In genomic region chr14:122599839-122600238, GRCm38 (mm10) we compare ENCODE assay signal across 22 mouse cellular contexts.
A peak's percentile ranks its signal among the peaks of the same experiment; 100 is the strongest.
DNase-seq lines count a peak whose midpoint lies in the region; ATAC-seq and TF ChIP-seq lines count a peak whose summit lies in the region.
"Had no signal": no experiment of that assay in that cellular context is flagged by ENCODE, and none has a peak within 500 bp of the region (broad histone marks: within the 10 kb centered on the region; RNA-seq: fewer than 3 reads in every experiment).

No protein-coding gene starts in this region.

- WGBS in forebrain, embryonic 13.5 days: 51% methylated on average over 9 of the region's 9 CpGs
- 59% methylated on average over 9 of the region's 9 CpGs for WGBS in forebrain, embryonic 11.5 days
- 65% methylated on average over 9 of the region's 9 CpGs for WGBS in kidney, embryonic 15.5 days
- 51% methylated on average over 9 of the region's 9 CpGs for WGBS in limb, embryonic 10.5 days
- 80% methylated on average over 9 of the region's 9 CpGs for WGBS in heart, embryonic 12.5 days

- no peak overlapping the region for H3K27ac ChIP-seq in forebrain, embryonic 13.5 days
- H3K27ac ChIP-seq in forebrain, embryonic 11.5 days (ENCODE audit: low read depth, low read length): no peak overlapping the region
- no peak overlapping the region for H3K27ac ChIP-seq in kidney, embryonic 15.5 days
- H3K27ac ChIP-seq in limb, embryonic 10.5 days: peak overlapping the region; percentile 74
- no peak overlapping the region for H3K27ac ChIP-seq in heart, embryonic 12.5 days (ENCODE audit: poor library complexity, severe bottlenecking)
- no peak overlapping the region for H3K27ac ChIP-seq in gastrocnemius, adult 2 months
- H3K27ac ChIP-seq: heart, embryonic 13.5 days; layer of hippocampus, adult 2 months; liver, embryonic 15.5 days; lung, embryonic 15.5 days; neural tube, embryonic 15.5 days had no signal

- ATAC-seq in forebrain, embryonic 13.5 days: peak; percentile 33; the same call in 1 of the 2 replicates
- ATAC-seq in forebrain, embryonic 11.5 days (replicated peaks; ENCODE audit: low FRiP score): no peak
- peak; percentile 77 for ATAC-seq in kidney, embryonic 15.5 days (replicated peaks; ENCODE audit: low FRiP score)
- no peak for ATAC-seq in heart, embryonic 12.5 days (ENCODE audit: insufficient number of reproducible peaks, low FRiP score)

- H3K9me3 ChIP-seq in forebrain, embryonic 13.5 days (replicated peaks): no peaks in the 10 kb centered on the region
- no peaks in the 10 kb centered on the region for H3K9me3 ChIP-seq in forebrain, embryonic 11.5 days (ENCODE audit: control insufficient read depth, low read length)
- no peaks in the 10 kb centered on the region for H3K9me3 ChIP-seq in kidney, embryonic 15.5 days (replicated peaks)
- no peaks in the 10 kb centered on the region for H3K9me3 ChIP-seq in limb, embryonic 10.5 days (replicated peaks)
- no peaks in the 10 kb centered on the region for H3K9me3 ChIP-seq in heart, embryonic 12.5 days (replicated peaks)
- H3K9me3 ChIP-seq: heart, embryonic 13.5 days; liver, embryonic 15.5 days; lung, embryonic 15.5 days; neural tube, embryonic 15.5 days had no signal

- H3K4me3 ChIP-seq in forebrain, embryonic 13.5 days: no peak overlapping the region
- H3K4me3 ChIP-seq in forebrain, embryonic 11.5 days (ENCODE audit: low read depth, low read length): no peak overlapping the region
- no peak overlapping the region for H3K4me3 ChIP-seq in kidney, embryonic 15.5 days (replicated peaks)
- H3K4me3 ChIP-seq in limb, embryonic 10.5 days: no peak overlapping the region
- H3K4me3 ChIP-seq in heart, embryonic 12.5 days: no peak overlapping the region
- H3K4me3 ChIP-seq in gastrocnemius, adult 2 months: no peak overlapping the region
- H3K4me3 ChIP-seq: heart, embryonic 13.5 days; layer of hippocampus, adult 2 months; liver, embryonic 15.5 days; lung, embryonic 15.5 days; neural tube, embryonic 15.5 days had no signal

- H3K36me3 ChIP-seq in forebrain, embryonic 13.5 days (ENCODE audit: poor library complexity, severe bottlenecking): no peaks in the 10 kb centered on the region
- H3K36me3 ChIP-seq in forebrain, embryonic 11.5 days (ENCODE audit: control insufficient read depth, insufficient read depth, low read length): no peaks in the 10 kb centered on the region
- no peaks in the 10 kb centered on the region for H3K36me3 ChIP-seq in kidney, embryonic 15.5 days
- H3K36me3 ChIP-seq in limb, embryonic 10.5 days: no peaks in the 10 kb centered on the region
- H3K36me3 ChIP-seq in heart, embryonic 12.5 days: no peaks in the 10 kb centered on the region
- H3K36me3 ChIP-seq: heart, embryonic 13.5 days; liver, embryonic 15.5 days; lung, embryonic 15.5 days; neural tube, embryonic 15.5 days had no signal

- no peak for DNase-seq in forebrain, embryonic 11.5 days (ENCODE audit: low spot score)
- peak; percentile 47 for DNase-seq in brain, embryonic 14.5 days (ENCODE audit: low read depth)
- peak; percentile 45 for DNase-seq in limb, embryonic 10.5 days (ENCODE audit: low spot score)
- DNase-seq in gastrocnemius, adult 18-20 months (ENCODE audit: low spot score): no peak
- DNase-seq in gastrocnemius, adult 2 months: no peak
- DNase-seq: adrenal gland, postnatal 36 days; cerebellum, adult 18-20 months; cerebellum, postnatal 14 days; gastrocnemius, postnatal 10 days; heart, adult 18-20 months; heart, postnatal 14 days; liver; lung, postnatal 4 days; spleen, adult 18-20 months had no signal

- TF ChIP-seq POLR2A in brain, embryonic 14.5 days (IDR thresholded peaks at IDR 0.05; ENCODE audit: borderline replicate concordance, extremely low read depth, insufficient read depth, insufficient read length, poor library complexity, severe bottlenecking): no peak

- H3K4me2 ChIP-seq in forebrain, embryonic 13.5 days: no peak overlapping the region
- H3K4me2 ChIP-seq in forebrain, embryonic 11.5 days (ENCODE audit: low read depth, low read length, severe bottlenecking): no peak overlapping the region
- no peak overlapping the region for H3K4me2 ChIP-seq in kidney, embryonic 15.5 days
- H3K4me2 ChIP-seq in heart, embryonic 12.5 days: no peak overlapping the region
- H3K4me2 ChIP-seq: heart, embryonic 13.5 days; liver, embryonic 15.5 days; lung, embryonic 15.5 days; neural tube, embryonic 15.5 days had no signal

- intact Hi-C loops in gastrocnemius, adult 2 months (cut with DNase I): no loop called here

- no peak overlapping the region for H3K9ac ChIP-seq in forebrain, embryonic 13.5 days
- no peak overlapping the region for H3K9ac ChIP-seq in forebrain, embryonic 11.5 days (ENCODE audit: low read length)
- H3K9ac ChIP-seq in kidney, embryonic 15.5 days: no peak overlapping the region
- no peak overlapping the region for H3K9ac ChIP-seq in heart, embryonic 12.5 days
- H3K9ac ChIP-seq: heart, embryonic 13.5 days; liver, embryonic 15.5 days; lung, embryonic 15.5 days; neural tube, embryonic 15.5 days had no signal

- TF ChIP-seq CTCF in brain, embryonic 14.5 days (IDR thresholded peaks at IDR 0.05; ENCODE audit: borderline replicate concordance, extremely low read depth, insufficient read depth, insufficient read length): no peak
- TF ChIP-seq CTCF in gastrocnemius, adult 2 months (IDR thresholded peaks at IDR 0.05): no peak

- H3K27me3 ChIP-seq in forebrain, embryonic 13.5 days: no peaks in the 10 kb centered on the region
- no peaks in the 10 kb centered on the region for H3K27me3 ChIP-seq in forebrain, embryonic 11.5 days (ENCODE audit: control insufficient read depth, insufficient read depth, low read length)
- H3K27me3 ChIP-seq in kidney, embryonic 15.5 days: no peaks in the 10 kb centered on the region
- no peaks in the 10 kb centered on the region for H3K27me3 ChIP-seq in limb, embryonic 10.5 days (ENCODE audit: low read depth, poor library complexity, severe bottlenecking)
- no peaks in the 10 kb centered on the region for H3K27me3 ChIP-seq in heart, embryonic 12.5 days (replicated peaks)
- H3K27me3 ChIP-seq: heart, embryonic 13.5 days; liver, embryonic 15.5 days; lung, embryonic 15.5 days; neural tube, embryonic 15.5 days had no signal

- peaks cover 10% of the 10 kb centered on the region for H3K4me1 ChIP-seq in forebrain, embryonic 13.5 days
- H3K4me1 ChIP-seq in forebrain, embryonic 11.5 days (replicated peaks; ENCODE audit: control insufficient read depth, insufficient read depth, low read length): peaks cover 2% of the 10 kb centered on the region
- peaks cover 11% of the 10 kb centered on the region for H3K4me1 ChIP-seq in kidney, embryonic 15.5 days
- peaks cover 39% of the 10 kb centered on the region for H3K4me1 ChIP-seq in limb, embryonic 10.5 days
- H3K4me1 ChIP-seq in heart, embryonic 12.5 days (replicated peaks): 0 out of 2 replicates have a peak, but pooled peaks cover 3% of the 10 kb centered on the region
- H3K4me1 ChIP-seq: liver, embryonic 15.5 days; lung, embryonic 15.5 days; neural tube, embryonic 15.5 days had no signal

Comparison
In these comparisons a context has a peak if more than half of its experiments do, and no peak if none do; other contexts are left out.
1. ATAC-seq: peak in forebrain, embryonic 13.5 days (single experiment) and kidney, embryonic 15.5 days (single experiment); none in forebrain, embryonic 11.5 days (single experiment) and heart, embryonic 12.5 days (single experiment).
2. DNase-seq: peak in brain, embryonic 14.5 days (single experiment) and limb, embryonic 10.5 days (single experiment); none in forebrain, embryonic 11.5 days (single experiment), gastrocnemius, adult 18-20 months (single experiment) and gastrocnemius, adult 2 months (single experiment).